Mouse (Mus musculus) 3T3-L1 (cell line): ENCODE measurements around the gene Atxn7l1.

Source experiments
- DNase-seq: peaks from one replicate; pipeline ENCODE4 v3.0.0-alpha.2; 2015; ENCODE audit warnings: low read depth, low spot score

Atxn7l1 gene

GRCm38 (mm10) chr12:33273147-33273546 is 125.7 kb downstream of the Atxn7l1 start:
- no peak for DNase-seq

GRCm38 (mm10) chr12:33273668-33274067 is 126.2 kb downstream of the Atxn7l1 start:
- DNase-seq: no peak

GRCm38 (mm10) chr12:33276028-33276427 is 128.5 kb downstream of the Atxn7l1 start:
- DNase-seq: no peak

DNA sequence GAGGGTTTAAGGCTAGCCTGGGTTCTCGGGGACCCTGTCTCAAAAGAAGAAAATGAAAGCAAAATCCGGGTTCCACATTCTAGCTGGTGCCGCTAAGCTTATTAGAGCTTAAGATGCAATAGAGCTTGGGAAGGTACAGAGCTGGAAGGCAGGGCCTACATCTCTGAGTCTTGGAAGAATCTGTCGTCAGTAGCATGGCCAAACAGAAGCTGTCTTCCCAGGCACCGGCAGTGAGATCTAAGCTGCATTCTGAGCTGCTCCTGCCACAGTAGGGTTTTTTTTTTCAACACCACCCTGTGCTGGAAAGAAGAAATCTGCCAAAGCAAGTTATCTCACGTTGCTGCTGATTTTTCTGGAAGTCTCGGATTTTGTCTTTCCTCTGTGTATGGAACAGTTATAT is 129.9 kb downstream of the Atxn7l1 start:
- DNase-seq: no peak

DNA sequence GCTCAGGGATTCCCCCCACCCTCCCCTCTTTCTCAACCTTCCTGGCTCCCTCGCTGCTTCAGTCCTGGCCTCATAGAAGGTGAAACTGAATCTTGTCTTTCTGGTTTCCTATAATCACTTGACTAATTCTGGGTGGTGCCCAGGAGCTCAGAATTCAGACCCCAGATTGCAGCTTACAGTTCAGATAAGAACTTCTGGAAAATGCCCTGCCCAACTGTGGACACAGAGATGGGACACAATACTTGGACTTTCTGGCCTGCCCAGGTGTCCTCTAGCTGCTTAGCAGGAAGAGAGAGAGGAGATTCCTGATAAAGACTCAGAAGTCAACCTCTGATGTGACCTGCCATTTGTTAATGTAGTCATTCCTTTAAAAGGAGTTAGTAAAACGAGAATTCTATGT is 131.7 kb downstream of the Atxn7l1 start:
- DNase-seq: no peak

DNA sequence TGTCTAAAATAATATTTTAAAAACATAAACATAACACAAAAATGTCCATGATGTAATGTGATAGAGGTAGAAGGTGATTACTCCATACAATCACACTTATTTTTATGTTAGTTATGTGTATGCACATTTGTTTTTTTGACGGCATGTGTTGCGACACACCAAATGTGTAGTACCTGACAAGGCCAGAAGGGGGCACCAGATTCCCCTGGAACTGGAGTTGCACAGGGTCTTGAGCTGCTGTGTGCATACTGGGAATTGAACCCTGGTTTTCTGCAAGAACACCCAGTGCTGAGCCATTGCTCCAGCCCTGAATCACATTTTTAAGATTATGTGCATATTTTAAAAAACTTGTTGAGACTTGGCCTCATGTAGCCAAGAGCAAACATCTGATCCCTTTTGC is 133.3 kb downstream of the Atxn7l1 start:
- DNase-seq: peak; percentile 66

DNA sequence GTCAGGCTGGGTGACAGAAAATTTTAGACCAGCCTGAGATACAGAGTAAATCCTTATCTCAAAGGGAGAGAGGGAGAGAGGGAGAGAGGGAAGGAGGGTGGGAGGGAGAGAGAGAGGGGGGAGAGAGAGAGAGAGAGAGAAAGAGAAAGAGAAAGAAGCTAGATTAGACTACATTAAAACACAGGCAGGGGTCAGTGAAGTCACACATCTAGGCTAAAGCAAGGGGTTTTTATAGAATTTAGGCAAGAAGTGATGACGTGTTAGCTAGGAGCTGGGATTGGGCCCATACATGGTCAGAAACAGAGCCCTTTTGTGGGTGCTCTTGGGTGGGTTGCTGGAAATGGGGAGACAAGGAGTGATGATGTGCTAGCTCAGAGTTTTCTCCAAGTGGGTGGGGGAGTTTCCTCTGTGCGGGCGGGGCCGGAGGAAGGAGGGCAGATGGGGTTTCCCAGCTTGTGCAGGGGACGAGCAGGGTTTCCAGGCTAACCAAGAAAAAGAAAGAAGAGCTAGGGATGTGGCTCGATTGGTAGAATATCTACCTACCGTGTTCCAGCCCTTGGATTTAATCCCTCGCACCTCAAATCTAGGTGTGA is 136.9 kb downstream of the Atxn7l1 start:
- peak; percentile 9 for DNase-seq

GRCm38 (mm10) chr12:33285354-33285753 is 137.9 kb downstream of the Atxn7l1 start:
- DNase-seq: peak; percentile 74

- DNase-seq: peak; percentile 90
Observed at GRCm38 (mm10) chr12:33285933-33286649, 138.6 kb downstream of the Atxn7l1 start.

DNA sequence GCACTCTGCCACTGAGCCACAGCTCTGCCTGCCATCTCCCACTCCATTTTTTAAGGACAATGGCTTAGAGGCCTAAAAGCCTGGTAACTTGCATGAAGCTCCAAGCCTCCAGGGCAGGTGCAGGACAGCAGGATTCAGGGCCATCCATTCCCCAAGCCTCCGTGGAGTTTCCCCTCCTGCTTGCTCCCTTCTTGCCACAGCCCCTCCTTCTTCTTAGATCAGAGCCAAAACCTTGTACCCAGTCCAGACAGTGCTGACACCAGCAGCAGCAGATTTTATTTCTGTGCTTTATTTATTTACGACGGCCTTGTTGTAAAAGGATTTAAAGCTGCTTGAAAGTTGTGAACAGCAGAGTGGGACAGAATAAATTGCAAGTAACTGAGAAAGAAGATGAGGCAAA is 140.2 kb downstream of the Atxn7l1 start:
- DNase-seq: peak; percentile 9

GRCm38 (mm10) chr12:33288746-33289145 is 141.3 kb downstream of the Atxn7l1 start:
- DNase-seq: peak; percentile 51

- peak; percentile 79 for DNase-seq
Observed at GRCm38 (mm10) chr12:33302070-33302469, 154.6 kb downstream of the Atxn7l1 start.

GRCm38 (mm10) chr12:33302523-33303383 is 155.3 kb downstream of the Atxn7l1 start:
- DNase-seq: peak; percentile 69

- DNase-seq: no peak
Observed at GRCm38 (mm10) chr12:33303384-33303770, 155.9 kb downstream of the Atxn7l1 start.

DNA sequence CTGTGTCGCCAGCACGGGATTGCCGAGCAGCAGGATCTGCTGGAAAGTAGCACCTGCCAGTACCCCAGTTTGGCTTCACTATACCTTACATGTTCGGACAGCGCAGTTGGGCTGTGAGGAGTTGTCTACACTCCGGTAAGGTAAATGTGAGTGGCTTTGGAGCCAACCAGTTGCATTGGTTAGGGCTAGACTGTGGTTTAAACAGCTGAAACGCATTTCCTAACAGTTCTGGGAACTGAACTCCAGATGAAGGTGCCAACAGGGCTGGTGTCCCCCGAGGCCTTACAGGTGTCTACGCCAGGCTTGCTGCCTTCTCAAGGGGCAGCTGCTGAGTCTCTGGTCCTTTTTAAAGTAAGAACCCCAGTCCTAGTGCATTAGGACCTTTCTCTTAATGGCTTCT is 157.6 kb downstream of the Atxn7l1 start:
- DNase-seq: no peak

DNA sequence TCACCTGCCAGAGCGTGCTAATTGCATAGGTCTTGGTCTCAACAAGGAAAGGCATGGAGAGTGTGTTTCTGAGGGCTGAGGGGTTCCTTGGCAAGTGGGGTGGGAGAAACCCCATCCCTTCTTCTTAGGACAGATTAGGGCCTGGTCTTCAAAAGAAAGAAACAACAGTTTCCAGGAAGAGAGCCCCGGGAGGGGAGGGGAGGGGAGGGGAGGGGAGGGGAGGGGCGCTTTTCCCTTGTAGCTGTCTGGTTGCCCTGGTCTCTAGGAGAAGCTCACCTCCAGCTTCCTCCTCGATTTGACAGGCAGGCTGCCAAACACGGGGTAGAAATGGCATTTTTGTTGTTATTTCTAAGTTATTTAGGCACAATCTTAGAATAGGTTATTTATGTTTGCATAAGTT is 159.0 kb downstream of the Atxn7l1 start:
- no peak for DNase-seq

GRCm38 (mm10) chr12:33308668-33309067 is 161.2 kb downstream of the Atxn7l1 start:
- DNase-seq: no peak

DNA sequence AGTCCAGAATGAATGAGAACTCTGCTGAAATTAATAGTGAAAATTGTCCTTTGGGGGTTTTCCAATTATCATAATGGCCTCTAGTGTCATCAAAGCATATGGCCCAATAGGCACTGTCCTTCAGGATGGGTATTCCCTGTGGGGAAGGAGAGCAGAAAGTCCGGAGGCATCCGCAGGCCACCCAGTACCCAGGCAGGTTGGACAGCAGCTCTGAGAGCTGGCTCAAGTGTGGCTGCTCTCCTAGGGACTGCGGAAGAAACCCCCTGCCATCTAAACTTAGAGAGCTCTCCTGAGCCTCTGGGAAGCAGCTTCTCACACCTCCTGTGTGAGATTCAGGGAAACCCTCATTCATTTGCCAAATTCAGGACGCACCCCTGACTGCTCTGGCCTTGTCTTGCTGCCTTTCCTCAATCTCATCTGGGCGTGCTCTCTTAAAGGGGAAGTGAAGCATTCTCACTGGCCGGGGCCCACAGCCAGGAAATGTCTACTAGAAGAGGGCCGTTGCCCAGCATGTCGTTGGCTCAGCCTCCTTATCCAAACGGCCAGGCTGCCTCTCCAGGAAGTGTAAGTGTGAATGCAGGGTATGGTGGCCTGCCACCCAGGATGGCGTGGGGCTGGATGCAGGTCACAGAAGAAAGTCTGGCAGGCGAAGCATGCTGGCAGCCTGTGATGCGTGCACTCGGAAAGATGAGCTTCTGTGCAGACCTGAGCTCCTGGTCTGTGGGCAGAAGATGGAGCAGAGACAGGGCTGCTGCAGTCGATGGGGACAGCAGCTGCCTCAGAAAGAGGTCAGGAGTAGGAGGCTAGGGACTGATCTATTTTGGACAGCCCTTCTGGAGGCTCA is 166.6 kb downstream of the Atxn7l1 start:
- no peak for DNase-seq

DNA sequence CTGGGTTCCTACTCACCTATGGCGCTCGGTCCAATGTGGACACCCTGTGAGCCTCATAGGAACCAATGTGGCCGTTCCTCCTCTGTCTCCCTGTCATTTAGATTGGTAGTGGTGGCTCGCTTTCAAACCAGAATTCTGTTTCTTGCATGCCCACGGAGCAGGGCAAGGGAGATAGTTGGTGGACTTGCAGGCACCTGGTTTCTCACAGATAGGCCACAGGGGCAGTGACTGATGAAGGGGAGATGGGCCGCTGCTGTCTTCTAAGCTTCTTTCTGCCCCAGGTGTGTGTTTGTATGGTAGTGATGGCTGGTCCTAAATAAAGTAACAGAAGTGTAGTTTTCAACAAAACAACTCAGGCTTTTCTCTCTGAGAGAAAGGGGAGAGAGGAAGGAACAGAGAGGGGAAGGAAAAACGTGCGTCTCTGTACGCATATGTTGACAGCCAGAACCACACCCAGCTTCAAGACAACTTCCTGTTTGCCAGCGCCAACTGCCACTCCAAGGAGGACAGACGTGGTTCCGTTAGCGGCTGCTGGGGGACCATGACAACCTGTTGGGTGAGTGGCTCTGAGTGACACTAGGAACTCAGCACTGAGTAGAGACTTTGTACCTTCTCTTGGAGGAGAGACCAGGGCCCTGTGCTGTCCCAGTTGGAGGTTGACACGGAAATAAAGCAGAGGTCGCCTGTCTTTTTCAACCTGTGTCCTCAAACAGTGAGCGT is 167.6 kb downstream of the Atxn7l1 start:
- DNase-seq: no peak

- no peak for DNase-seq
Observed at GRCm38 (mm10) chr12:33315804-33316203, 168.3 kb downstream of the Atxn7l1 start.
